Mouse (Mus musculus): ENCODE results near the gene Cyp1a1. TPM values are rescaled to one million over a fixed set of nuclear protein-coding genes. Genes with fewer than 3 reads are reported as not detected.

The Cyp1a1 gene
- polyA plus RNA-seq (2012; rRNA removed; ENCODE audit: low replicate concordance), result 0.69 and 1.1 TPM in 2 replicates

GRCm38 (mm10) chr9:57687751-57688150, at the start of gene Cyp1a1:
Gene Cyp1a1, plus strand, starts transcription at chr9:57687928.

DNA sequence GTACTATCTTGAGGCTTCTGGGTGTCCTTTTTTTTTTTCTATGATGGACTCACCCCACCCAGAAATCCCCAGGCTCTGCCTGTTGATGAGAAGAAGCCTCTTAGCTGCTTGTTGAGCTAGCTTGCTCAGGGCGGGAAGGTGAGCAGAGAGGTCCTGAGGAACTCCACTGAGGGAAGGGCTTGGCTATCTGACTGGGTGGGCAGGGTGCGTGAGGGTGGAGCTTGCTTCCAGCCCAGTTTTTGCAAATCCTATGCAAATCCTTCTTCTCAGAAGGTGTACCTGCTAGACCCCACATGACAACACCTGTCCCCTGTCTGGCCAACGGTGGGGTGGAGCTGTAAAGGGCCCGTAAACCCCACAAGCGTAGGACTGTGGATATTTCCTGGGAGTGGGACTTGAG, 34.4 kb upstream of the Cyp1a1 start, which contains the start of gene Csk:
TSS of gene Csk (minus strand) at position 349 of the 400 bp plus-strand sequence.

DNA sequence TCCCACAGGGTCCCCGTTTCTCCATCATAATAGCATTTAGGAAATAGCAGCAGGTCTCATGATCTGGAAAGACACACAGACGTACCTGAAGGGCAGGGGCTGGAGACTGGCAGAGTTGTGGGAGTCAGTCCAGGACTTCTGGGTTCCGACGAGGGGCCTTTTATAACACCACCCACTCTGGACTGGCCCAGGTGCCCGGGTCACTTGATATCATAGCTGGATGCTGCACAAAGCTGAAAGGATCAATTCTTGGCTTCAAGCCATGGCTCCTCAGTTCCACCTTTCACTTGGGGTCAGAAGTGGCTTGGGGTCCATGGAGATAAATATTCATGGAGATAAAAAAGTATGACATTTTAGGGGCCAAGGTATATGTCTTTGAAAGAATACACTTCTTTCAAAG, 4.2 kb upstream of the Cyp1a1 start, which contains the start of gene Cyp1a2:
TSS of gene Cyp1a2 (minus strand) at position 184 of the 400 bp plus-strand sequence.

GRCm38 (mm10) chr9:57708068-57708719, 20.5 kb downstream of the Cyp1a1 start, which contains the start of gene Edc3:
Gene Edc3, plus strand, starts transcription at chr9:57708540.

Other genes with a start within 250 kb of the Cyp1a1 start
- gene Ppcdc, start 247.8 kb upstream of the Cyp1a1 start, polyA plus RNA-seq (2012; rRNA removed; ENCODE audit: low replicate concordance), result 45.4 and 59.9 TPM in 2 replicates
- 24.2 and 33.0 TPM in 2 replicates for gene Scamp5, start 219.9 kb upstream of the Cyp1a1 start, polyA plus RNA-seq (2012; rRNA removed; ENCODE audit: low replicate concordance)
- 0.88 and 1.3 TPM in 2 replicates for gene Rpp25, start 183.9 kb upstream of the Cyp1a1 start, polyA plus RNA-seq (2012; rRNA removed; ENCODE audit: low replicate concordance)
- 532 and 565 TPM in 2 replicates for gene Cox5a, start 166.7 kb upstream of the Cyp1a1 start, polyA plus RNA-seq (2012; rRNA removed; ENCODE audit: low replicate concordance)
- gene Fam219b, start 150.4 kb upstream of the Cyp1a1 start, polyA plus RNA-seq (2012; rRNA removed; ENCODE audit: low replicate concordance), result 6.0 and 28.5 TPM in 2 replicates
- 27.1 and 70.1 TPM in 2 replicates for gene Mpi, start 135.2 kb upstream of the Cyp1a1 start, polyA plus RNA-seq (2012; rRNA removed; ENCODE audit: low replicate concordance)
- 119 and 132 TPM in 2 replicates for gene Scamp2, start 127.0 kb upstream of the Cyp1a1 start, polyA plus RNA-seq (2012; rRNA removed; ENCODE audit: low replicate concordance)
- gene Ulk3, start 98.5 kb upstream of the Cyp1a1 start, polyA plus RNA-seq (2012; rRNA removed; ENCODE audit: low replicate concordance), result 38.7 and 43.9 TPM in 2 replicates
- not detected in 2 replicates for gene Cplx3, start 81.6 kb upstream of the Cyp1a1 start, polyA plus RNA-seq (2012; rRNA removed; ENCODE audit: low replicate concordance)
- gene Lman1l, start 67.2 kb upstream of the Cyp1a1 start, polyA plus RNA-seq (2012; rRNA removed; ENCODE audit: low replicate concordance), result 0.26 and 0.37 TPM in 2 replicates
- 70.4 and 149 TPM in 2 replicates for gene Csk, start 34.3 kb upstream of the Cyp1a1 start, polyA plus RNA-seq (2012; rRNA removed; ENCODE audit: low replicate concordance)
- 3.1 TPM in 1 of 2 replicates, not detected in the other for gene Cyp1a2, start 4.2 kb upstream of the Cyp1a1 start, polyA plus RNA-seq (2012; rRNA removed; ENCODE audit: low replicate concordance)
- 11.0 and 14.9 TPM in 2 replicates for gene Edc3, start 20.6 kb downstream of the Cyp1a1 start, polyA plus RNA-seq (2012; rRNA removed; ENCODE audit: low replicate concordance)
- gene Clk3, start 77.9 kb downstream of the Cyp1a1 start, polyA plus RNA-seq (2012; rRNA removed; ENCODE audit: low replicate concordance), result 82.5 and 138 TPM in 2 replicates
- 18.6 and 25.9 TPM in 2 replicates for gene Arid3b, start 148.9 kb downstream of the Cyp1a1 start, polyA plus RNA-seq (2012; rRNA removed; ENCODE audit: low replicate concordance)
- gene Ubl7, start 223.1 kb downstream of the Cyp1a1 start, polyA plus RNA-seq (2012; rRNA removed; ENCODE audit: low replicate concordance), result 156 and 194 TPM in 2 replicates

Data from mammary gland, adult 2 months (tissue).